Mouse (Mus musculus) brain, embryonic 14.5 days (tissue): ENCODE data around the gene Arhgef1. TPM values are rescaled to one million over a fixed set of nuclear protein-coding genes. Genes with fewer than 3 reads are reported as not detected.

Source experiments
- DNase-seq: peaks from one replicate; pipeline ENCODE4 v3.0.0-alpha.2; 2011; ENCODE audit warnings: low read depth
- CTCF ChIP-seq: fragments of 200-500 bp; IDR thresholded peaks from 2 replicates; pipeline ENCODE4 v1.5.1; 2012; ENCODE audit warnings: inconsistent platforms, mild to moderate bottlenecking, moderate library complexity, borderline replicate concordance; ENCODE audit not compliant: insufficient read depth, insufficient read length; ENCODE audit errors: extremely low read depth
- POLR2A ChIP-seq: fragments of 200-500 bp; IDR thresholded peaks from 2 replicates; pipeline ENCODE4 v1.6.1; 2012; ENCODE audit warnings: mild to moderate bottlenecking, inconsistent platforms, borderline replicate concordance; ENCODE audit not compliant: poor library complexity, insufficient read depth, insufficient read length, severe bottlenecking; ENCODE audit errors: extremely low read depth
- polyA plus RNA-seq: library from polyadenylated mRNA; depleted of rRNA; stranded (reverse); fragments of >200 nt; gene quantifications from 2 replicates; pipeline ENCODE4 v1.2.3, GENCODE M21; 2012

Gene Arhgef1
- polyA plus RNA-seq, 1 experiment: 196 TPM

DNA sequence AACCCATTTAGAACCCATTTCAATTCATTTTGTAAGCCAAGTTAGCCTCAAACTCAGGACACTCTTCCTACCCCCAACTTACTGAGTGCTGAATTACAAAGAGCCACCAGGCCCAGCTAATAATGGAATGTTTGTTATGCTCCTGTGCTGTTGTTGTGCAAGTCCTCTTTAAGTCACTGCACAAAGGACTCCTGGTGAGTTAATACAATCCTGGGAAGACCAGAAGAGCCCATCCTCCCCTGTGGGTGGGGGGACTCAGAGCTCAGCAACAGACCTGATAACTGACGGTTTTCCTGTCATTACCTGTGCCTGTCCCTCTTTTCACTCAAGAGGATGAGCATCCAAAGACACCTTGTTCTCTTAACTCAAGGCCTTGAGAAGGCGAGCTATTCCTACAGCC, 23.1 kb upstream of the Arhgef1 start:
- DNase-seq: no peak
- TF ChIP-seq CTCF: no peak
- no peak for TF ChIP-seq POLR2A

DNA sequence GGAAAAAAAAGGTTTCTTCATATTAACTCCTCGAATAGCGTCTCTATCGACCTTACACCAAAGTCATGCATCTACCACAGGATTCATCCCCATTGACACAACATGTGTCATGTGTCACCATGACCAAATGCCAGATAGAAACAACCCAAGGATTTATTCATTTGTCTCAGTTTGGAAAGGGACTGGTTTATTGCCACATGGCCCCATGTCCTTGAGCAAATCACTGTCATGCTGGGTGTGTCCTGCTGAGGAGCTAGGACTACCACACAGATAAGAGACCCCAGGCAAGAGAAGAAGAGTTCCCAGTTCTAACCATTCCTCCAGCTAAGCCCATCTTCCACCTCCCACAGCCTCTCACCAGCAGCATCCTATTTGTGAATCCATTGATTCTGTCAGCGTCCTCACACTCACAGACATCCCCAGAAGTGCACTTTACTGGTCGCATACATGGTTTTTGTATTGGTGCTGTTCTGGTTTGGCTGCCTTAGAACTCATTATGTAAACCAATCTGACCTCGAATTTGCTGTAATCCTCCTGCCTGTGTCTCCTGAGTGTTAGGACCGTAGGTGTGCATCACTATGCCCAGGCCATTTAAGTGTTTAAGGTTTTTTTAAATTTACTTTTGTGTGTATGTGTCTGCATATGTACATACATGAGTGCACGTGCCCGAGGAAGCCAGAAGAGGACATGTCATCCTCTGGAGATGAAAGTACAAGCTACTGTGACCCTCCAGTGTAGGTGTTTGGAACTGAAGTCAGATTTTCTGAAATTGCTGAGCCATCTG, 20.1 kb upstream of the Arhgef1 start:
- TF ChIP-seq CTCF (no peak), POLR2A (no peak)
- no peak for DNase-seq

DNA sequence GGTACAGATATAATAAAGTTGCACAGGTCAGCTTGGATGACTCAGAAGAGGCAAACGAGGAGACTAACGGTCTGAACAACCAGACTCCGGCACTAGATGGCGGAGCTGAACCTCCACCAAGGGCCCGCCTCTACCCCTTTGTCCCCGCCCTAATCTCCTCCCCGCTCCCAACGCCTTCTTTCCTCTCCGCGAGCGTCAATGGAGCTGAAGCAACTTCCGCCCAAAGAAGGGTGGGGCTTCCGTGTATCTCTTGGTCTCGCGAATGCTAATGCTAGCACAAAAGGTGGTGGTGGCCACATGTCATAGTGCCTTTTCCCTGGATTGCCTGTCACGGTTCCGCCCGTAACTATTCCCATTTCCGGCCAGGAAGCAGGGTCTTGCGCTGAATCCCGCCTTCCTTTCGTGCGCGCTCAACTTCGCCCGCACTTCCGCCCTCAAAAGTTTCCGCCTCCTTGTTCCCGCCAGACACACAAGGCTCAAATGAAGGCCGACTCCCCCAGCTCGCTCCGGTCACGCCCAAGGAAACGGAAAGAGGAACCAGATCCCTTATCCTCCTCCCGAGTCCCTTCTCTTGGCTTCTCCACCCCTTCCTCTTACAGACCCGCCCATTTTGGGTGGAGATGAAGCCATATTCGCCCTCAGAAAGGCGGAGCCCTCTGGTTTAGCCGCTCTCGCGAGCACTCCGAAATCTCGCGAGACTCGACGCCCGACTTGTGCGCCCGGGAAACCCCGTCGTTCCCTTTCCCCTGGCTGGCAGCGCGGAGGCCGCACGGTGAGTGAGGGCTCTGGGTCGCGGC, 18.6 kb upstream of the Arhgef1 start, which contains the start of gene Rps19:
TSS of gene Rps19 (plus strand) at position 476 of the 797 bp plus-strand sequence.
- TF ChIP-seq CTCF: peak; percentile 62
- TF ChIP-seq POLR2A: peak; percentile 82

DNA sequence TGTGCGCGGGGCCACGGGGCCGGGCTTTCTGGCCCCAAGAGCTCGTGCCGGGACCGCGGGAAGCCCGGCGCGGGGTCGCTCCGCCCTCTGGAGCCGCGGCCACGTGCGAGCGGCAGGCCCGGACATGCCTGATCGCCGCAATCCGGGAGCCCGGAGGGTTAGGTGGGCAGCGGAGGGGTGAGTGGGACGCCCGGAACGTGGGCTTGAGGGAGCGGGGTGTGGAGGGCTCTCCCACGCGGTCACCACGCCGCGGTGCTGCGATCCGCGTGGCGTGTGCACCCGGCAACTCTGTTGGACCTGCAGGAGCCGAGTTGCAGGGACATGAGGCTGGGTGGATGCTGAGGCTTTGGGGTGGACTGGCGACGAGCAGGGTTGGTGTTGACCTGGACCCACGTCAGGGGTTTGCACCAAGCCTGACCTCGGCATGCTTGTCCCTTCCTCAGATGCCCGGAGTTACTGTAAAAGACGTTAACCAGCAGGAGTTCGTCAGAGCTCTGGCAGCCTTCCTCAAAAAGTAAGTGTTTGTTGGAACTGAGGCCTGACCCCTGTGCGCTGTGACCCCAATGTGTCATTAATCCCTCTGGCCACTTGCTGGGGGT, 17.9 kb upstream of the Arhgef1 start:
- DNase-seq: no peak
- TF ChIP-seq POLR2A (no peak), CTCF (no peak)

More for the DNA sequence above, 18.6 kb upstream of the Arhgef1 start, which contains the start of gene Rps19:
- peak; percentile 100 for DNase-seq

DNA sequence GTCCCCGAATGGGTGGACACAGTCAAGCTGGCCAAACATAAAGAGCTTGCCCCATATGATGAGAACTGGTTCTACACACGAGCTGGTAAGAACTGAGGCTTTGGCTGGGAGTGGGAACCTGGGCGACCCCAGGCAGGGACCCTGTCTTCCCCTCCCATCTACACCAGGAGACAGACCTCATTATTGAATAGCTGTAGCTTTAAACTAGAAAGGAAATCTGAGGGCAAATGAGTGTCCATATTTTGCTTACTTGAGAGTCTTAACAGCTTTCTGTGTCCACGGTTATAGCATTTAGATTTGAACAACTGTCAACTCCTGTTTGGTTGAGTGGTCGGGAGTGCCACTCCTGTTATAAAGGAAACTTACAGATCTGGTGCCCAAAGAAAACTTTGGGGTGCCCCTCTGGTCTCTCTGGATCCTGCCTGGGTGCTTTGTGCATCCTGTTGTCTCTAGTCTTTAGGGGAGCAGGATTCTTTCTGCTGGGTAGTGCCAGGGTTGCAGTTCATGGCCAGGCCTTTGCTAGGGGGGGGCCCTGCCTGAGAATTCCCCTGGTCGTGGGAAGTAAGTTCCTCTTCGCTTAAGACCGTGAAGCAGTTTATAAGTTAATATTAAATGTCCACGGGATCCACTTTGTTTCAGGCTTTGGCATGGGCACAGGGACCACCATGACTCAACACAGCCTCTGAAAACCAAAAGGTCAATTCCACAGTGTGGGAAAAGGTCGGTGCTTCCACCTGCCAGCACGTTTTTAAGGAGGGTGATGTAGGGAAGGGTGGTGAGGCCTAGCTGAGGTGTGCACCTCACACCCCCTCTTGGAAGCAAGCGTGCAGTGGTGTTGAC, 17.0 kb upstream of the Arhgef1 start:
- no peak for TF ChIP-seq POLR2A
- no peak for TF ChIP-seq CTCF

DNA sequence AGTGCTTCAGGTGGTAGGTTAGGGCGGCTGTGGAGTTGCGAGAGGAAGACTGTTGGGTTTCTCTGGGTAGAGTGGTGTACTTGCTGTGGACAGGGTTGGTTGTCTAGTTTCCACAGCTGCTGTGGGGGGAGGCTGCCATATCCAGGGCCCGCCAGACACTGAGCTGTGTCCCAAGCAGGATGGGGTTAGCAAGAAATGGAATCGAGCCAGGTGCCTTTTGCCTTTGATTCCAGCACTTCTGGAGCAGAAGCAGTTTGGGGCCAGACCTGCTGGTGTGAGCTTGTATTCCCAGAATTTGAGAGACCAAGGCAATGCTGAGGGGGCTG, 16.4 kb upstream of the Arhgef1 start:
- DNase-seq: no peak
- TF ChIP-seq POLR2A: no peak
- TF ChIP-seq CTCF: no peak

More for the DNA sequence above, 17.0 kb upstream of the Arhgef1 start:
- no peak for DNase-seq

DNA sequence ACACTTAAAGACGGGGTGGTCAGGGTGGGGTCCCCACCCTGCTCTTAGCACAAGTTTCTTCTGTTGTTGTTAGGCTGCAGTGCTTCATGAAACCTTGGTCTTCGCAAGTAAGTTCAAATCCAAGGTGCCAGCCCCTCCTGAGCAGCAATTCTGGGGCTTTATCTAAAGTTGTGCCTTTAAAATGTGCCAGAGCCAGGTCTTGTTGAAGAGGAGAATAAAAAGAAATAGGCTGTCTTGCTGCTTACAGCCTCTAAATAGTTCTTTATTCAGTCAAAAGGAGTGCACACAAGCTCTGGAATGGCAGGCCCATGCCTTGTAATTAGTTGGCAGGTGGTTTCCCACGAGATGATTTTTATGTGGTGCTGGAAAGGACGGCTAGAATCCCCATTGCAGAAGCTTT, 15.6 kb upstream of the Arhgef1 start:
- DNase-seq: no peak

DNA sequence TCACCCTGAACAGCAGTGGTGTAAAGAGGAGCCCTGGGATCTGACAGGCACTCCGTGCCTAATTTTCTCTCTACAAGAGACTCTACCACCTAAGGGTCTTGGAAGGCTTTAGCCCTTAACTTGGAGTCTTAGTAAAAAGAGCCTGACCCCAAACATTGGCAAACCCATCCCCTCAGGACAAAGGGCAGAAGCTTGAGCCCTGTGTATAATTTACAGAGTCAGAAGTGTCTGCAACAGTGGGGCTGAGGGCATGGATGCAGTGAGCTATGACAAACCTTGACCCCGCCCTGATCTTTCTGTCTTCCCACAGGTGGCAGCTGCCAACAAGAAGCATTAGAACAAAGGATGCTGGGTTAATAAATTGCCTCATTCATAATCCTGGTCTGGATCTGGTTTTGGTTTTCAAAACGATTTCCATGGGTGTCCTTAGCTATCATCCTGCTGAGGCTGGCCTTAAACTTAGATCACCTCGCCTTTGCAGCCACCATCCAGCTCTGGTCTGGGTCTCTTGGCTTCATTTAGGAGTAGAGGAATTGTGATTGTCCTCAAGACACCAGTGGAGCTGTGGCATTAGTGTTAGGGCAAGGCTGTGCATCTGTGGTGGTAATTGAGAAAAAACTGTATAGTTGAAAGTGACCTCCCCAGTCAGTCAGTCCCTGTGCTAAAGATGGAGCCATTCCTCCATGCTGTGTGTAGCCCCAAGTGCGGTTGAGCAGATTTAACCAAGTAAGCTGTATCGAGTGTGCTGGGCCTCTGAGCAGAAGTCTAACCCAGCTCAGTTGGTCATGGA, 13.1 kb upstream of the Arhgef1 start:
- no peak for TF ChIP-seq CTCF

More for the DNA sequence above, 15.6 kb upstream of the Arhgef1 start:
- TF ChIP-seq POLR2A (no peak), CTCF (no peak)

DNA sequence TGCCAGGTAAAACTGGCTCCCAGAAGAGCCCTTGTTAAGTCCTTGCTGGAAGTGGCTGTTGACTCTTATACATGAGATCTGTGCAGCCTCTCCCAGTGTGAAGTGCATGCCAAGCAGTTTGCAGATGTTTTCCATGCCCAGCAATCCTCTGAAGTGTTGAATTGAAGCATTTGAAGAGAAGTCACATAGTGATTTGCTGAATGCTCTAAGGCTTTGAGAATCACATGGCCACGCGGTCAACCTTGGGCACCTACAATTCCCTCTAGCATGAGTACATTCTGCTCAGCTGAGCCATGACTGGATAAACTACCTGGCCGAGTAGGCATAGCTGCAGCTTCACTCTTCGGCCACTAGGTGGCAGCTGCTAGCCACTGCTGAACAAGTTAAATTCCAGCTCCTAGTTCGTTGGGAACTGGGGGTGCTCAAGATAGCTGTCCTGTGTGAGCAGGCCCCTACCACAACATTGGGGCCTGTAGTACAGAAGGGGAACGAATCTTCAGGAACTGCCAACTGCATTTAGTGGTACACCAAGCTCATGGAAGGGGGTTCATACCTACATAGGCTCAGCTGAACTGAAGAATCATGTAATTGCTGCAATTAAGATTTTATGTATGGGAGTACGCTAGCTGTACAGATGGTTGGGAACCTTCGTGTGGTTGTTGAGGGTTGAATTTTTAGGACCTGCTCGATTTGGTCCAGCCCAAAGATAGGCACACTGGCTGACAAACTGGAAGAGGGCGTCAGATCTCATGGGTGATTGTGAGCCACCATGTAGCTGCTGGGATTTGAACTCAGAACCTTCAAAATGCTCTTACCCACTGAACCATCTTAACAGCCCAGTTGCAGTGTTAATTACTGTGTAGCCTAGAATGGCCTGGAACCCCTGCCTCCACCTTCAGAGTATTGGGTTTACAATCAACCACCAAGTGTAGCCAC, 12.2 kb upstream of the Arhgef1 start:
- TF ChIP-seq CTCF: peak; percentile 95
- no peak for TF ChIP-seq POLR2A
- peak; percentile 90 for DNase-seq

More for the DNA sequence above, 13.1 kb upstream of the Arhgef1 start:
- no peak for DNase-seq
